Mouse (Mus musculus): Measurements from ENCODE around the gene Ephb2.

Gene Ephb2

DNA sequence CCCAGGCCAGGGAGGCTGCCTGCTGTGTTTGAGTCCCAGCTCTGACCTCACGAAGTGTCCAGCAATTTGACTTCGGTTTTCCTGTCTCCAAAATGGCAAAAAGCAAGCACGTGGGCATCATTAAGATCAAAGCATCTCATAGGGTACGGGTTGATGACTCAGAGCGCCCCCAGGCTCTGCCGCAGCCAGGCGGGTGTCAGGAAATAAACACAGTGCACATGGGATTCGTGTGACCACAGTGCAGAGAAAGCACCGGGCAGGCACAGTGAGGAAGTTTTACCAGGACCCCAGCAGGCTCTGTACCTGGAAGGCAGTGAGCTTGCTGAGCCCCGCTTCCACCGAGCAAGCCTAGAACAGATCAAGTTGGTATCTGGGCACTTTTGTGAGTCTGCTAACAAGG lies 74.9 kb downstream of the Ephb2 start:
- no peak for DNase-seq

DNA sequence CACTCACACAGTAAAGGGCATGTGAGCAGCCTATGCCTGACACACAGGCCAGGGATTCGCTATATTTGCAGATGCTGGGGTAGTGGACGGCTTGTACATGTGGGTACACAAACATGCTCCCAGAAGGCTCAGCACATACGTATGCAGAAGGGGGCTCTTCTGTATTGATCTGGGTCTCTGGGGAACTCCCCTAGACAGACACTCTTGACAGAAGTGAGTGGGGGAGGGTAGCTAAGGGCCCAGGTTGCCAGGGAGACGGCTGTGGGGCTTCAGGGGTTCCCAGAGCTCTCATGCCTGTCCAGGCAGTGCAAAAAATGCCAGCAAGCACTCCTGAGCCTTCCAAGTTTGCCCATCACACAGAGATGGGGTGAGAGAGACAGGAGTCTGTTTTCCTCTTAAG lies 78.7 kb downstream of the Ephb2 start:
- DNase-seq, result no peak

DNA sequence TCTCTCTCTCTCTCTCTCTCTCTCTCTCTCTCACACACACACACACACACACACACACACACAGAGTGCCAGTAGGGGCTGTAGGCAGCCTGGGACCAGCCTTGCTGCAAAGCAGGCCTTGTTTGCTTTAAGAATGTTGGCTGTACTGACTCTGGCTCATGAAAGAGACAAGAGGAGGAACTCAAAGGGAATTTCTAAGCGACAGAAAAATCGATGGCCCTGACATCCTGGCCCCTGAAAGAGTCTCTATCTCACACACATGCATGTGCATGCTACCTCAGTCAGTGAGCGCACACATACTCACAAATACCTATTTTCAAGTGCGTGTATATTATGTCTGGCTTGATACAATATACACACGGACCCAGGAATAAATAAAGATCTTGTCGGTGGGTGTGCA lies 79.3 kb downstream of the Ephb2 start:
- DNase-seq, result no peak

DNA sequence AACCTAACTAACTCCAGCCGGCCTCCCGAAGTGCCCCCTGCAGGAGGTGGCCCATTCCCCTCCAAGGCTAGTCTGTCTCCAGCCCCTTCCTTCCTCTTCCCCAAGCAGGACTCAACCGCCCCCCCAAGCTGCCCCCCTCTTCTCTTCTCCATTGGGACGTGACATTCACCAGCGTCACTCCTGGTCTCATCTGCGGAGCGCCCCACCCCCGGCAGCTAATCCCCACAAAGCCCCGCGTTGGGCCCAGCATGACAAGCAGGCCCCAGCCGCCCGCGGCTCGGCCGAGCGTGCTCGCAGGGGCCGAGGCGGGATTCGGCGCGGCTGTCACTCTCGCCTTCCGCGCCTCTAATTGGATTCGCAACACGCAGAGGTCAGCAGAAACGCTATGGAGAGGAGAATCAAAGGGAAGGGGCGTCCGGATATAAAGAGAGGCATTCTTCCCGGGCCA lies 80.4 kb downstream of the Ephb2 start:
- no peak for DNase-seq

DNA sequence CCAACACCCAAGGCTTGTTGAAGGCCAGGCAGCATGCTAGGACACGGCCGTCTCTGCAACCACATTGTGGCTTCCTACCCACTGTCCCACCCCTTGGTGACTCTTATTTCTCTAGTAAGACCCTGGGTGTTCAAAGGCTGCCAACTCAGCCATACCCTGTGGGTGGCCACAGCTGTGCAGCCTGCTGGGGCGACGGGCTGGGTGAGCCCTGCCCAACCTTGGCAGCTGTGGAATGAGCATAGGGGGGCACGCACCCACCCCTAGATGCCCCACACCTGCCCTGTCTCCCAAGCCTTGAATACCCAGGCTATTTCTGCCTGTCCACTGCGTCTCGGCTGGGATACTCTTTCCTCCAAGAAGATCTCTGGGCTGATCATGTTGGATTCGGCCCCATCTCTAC lies 81.5 kb downstream of the Ephb2 start:
- no peak for DNase-seq

DNA sequence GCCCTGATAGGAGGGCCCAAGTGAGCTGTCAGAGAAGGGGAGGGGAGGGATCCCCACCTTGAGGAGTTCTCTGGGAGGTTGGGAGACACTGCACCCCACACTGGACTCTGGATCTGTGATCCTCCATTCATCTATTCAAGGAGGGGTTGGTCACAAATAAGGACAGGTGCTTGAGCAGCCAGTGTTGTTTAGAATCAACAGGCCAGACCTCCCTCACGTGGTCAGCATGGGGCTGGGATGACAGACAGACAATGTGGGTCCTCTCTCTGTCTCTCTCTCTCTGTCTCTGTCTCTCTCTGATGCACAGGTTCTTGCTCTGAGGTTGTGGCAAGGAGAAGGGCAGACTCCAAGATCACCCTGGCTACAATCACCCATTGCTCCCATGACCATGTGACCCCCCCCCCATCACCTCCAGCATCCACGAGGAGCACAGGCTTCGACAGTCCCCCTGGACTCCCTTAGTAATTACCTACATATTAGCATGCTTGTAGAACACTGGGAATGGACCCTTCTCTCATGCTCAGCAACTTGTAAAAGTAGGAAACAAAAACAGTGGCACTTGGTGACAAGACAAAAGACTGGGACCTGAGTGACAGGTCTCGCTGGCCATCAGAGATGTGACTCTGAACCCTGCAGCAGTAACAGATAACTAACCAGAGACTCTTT lies 84.3 kb downstream of the Ephb2 start:
- DNase-seq, result no peak

DNA sequence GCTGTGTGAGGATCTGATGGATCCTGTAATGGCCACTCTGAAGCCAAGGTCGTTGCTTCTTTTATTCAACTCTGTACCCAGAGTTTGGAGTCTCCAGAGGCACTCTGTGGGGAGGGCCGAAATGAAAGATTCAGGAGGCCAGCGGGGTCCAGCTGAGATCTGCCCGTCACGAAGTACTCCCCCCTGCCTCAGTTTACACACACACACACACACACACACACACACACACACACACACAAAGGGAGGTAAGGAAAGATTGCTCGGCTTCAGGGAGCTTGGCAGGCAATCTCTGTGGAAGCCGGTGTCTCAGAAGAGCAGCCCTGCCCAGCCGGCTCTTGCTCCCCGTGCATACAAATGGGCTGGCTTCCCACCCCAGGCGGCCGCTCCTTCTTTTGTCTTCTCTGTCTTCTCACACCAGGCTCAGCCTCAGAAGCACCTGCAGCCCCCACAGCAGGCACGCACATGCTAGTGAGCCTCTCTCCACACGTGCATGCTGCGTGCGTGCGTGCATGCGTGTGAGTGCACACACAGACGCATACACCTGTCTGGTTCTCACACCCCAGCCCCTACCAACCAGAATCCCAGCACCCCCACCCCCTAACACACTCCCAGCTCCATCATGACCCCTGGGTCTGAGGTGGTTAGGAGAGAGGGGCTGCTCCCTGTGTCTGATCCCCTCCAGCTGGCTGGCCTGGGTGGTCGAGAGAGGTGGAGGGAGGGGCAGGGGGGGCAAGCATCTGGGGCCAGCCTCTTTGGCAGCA lies 85.0 kb downstream of the Ephb2 start:
- DNase-seq, result no peak

DNA sequence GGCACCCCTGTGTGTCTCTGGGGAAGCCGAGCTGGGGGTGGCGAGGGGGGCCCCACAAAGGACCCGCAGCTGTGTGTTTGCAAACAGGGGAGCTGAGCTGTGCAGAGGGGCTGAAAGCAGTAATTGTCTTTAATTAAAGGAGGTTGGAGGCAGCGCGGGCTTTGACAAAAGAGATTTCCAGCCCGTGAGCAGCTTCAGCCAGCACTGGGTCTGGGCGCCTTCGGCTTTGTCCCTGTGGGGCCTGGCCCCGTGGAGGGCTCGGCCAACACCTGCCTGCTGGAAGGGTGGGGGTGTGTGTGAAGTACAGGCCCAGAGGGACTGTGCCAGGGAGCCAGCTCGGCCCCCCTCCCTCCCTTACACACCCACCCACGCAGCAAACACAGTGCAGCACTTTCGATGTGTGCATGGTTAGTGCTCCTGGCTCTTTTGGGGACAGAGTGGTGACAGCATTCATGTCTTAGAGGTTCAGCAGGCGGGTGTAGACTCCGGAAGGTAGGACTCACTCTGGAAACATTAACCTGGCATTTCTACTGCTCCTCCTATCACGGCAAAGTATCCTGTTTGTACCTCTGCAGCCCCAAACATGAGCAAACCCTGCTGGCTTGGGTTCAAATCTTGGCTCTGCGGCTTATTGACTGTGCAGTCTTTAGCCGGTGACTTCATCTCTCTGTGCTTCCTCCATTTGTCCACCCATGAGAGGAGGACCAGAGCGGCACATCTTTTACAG lies 85.8 kb downstream of the Ephb2 start:
- no peak for DNase-seq

DNA sequence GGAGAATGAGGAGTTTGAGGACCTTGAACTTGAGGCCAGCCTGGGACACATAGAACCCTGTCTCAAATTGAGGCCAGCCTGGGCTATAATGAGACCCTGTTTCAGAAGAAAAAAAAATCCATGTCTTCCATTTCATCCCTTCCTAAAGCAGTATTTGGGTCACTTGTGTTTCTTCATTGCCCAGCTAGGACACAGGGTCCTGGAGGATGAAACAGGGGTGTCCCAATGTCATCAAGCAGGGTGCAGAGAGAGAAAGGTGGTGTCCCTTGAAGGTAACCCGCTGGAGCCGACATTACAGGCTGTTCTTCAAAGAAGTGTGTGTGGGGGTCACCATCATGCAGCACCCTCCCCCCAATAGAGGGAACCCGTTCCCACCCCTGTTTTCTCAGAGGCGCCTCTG lies 86.4 kb downstream of the Ephb2 start:
- DNase-seq, result no peak

DNA sequence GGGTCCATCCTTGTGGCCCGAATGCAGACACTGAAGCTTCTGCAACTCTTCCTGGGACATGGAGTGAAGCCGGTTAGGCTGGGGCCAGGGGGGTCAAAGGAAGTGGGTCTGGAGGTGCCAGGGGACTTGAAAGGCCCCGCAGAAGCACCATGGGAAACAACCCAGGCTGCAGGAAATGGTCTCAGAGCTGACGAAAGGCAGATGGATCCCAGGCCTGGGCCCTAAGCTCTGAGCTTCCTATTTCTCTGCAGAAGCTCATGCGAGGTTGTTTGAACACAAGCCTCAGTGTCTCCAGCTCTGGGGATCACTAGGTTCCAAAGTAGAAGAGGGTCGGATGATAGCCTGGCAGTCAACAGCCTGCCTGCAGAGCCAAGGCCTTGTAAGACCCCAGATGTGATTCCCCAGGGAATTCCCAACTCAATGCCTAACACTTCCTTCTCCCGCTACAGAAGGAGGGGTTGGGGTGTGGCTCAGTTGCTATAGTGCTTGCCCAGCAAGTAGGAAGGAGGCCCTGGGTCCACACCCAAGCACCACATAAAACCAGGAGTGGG lies 86.9 kb downstream of the Ephb2 start:
- no peak for DNase-seq

DNA sequence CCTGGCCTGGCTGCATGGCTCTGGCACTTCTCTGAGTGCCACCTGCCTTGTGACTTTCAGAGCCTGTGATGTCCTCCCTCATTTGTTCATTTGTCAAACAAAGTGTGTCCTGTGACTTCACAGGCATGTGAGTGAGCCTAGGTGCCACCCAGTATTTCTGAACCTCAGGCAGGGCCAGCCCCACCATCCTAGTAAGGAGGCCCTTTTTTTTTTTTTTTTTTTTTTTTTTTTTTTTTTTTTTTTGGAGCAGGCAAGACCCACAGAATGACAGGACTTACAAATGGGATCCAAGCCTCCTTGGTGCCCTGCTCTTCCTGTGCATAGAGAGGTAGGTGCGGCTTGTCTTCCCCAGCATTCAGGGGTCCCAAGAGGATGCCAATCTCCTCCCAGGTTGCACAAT lies 89.3 kb downstream of the Ephb2 start:
- DNase-seq, result no peak

DNA sequence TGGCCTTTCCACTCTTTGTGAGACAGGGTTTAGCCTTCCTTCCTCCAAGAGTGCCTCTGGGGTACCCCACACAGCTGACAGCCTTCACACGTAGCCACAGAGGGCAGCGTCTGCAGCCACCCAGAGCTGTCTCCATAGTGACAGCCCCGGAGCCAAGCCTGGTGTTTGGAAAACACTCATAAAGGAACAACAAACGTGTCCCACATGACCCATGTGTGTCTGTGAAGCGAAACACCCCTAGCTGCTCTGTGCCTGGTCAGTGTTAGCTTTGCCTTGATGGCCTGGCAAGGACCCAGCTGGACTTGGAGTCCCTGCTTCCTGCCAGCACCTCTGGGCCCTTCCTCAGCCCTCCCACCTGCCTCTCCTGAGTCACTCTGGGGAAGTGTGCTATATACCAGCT lies 93.1 kb downstream of the Ephb2 start:
- DNase-seq, result peak; percentile 34

DNA sequence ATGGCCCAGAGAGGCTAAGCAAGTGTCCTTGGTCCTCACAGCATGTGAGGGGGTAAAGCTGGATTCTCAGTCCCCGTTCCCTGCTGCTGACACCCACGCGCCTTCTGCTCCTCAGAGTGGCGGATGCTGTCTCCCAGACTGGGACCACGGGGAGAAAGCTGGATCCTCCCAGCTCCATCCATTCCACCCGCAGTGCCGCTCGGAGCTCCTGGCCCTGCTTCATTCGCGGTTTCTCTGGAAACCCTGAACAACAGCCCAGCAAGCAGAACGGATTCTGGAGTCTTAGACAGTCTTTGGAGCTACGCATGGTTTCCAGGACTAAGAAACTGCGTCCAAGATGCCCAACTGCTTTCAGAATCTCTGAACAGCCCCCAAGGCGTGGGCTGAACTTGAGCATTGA lies 93.9 kb downstream of the Ephb2 start:
- peak; percentile 43 for DNase-seq

DNA sequence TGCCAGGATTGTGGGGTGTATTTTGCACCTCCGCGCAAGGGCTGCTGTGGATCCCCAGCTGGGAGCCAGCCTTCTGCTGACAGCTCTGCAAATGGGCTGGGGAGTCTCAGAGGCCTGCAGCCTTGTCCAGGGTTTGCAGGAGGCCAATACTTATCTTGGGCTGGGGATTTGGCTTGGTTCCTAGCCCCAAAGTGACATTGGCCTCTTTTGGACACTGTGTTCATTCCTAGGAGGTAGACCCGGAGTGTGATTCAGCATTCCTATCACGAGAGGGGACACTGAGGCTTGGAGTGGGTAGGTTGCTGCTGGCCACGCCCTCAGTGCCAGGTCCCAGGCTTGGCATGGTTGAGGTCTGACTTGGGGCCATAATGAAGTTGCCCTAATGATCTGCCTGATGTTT lies 94.8 kb downstream of the Ephb2 start:
- no peak for DNase-seq

DNA sequence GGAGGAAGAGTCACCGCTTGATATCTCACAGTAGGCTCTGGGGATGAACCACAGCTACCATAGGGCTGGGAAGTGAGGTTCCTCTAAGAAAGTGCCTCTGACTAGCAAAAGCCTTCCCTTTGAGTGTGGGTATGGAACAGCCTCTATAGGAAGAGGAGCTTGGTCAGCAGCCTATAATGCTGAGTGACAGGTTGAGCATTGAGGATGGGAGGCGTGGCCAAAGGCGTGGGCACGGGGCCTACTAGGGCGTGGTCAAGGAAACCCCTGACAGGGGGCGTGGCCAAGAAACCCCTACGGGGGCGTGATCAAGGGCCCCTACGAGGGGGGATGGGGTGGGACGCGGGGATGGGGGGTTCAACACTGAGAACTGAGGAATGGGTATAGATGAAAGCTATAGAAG lies 96.6 kb downstream of the Ephb2 start:
- DNase-seq, result no peak

DNA sequence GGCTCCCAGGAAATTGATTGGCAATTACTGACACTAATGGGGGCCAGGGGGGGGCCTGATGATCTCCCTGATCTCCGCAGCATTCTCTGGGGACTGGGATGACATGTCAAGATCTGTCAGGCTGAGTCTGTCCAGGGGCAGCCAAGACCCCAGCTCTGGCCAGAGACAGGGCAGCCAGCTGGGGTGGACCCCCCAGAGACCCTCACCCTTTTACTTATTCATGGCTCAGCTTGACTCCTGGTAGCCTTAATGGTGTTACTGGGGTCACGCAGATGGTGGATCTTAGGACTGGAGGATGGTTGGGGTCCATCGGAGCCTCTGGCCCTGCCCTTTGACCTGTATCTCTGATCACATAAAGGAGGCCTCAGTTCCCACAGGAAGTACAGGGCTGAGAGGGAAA lies 97.5 kb downstream of the Ephb2 start:
- no peak for DNase-seq

DNA sequence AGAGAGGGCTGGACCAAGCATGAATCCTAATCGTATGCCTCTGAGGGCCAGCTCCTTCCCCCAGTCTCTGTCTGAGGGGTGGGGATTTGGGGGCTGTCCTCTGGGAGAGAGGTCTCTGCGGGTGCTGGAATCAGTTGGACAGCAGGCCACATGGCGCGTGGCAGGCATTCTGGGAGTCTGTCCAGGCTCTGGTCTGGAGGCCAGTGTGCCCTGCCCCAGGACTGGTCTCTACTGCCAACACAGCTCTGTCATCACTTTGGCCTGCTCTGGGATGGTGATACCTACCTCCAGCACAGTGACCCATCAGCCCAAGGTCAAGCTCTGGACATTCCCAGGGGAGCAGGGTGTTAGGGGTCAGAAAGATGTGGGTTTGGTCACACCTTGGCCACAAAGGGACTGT lies 99.9 kb downstream of the Ephb2 start:
- DNase-seq, result peak; percentile 52

DNA sequence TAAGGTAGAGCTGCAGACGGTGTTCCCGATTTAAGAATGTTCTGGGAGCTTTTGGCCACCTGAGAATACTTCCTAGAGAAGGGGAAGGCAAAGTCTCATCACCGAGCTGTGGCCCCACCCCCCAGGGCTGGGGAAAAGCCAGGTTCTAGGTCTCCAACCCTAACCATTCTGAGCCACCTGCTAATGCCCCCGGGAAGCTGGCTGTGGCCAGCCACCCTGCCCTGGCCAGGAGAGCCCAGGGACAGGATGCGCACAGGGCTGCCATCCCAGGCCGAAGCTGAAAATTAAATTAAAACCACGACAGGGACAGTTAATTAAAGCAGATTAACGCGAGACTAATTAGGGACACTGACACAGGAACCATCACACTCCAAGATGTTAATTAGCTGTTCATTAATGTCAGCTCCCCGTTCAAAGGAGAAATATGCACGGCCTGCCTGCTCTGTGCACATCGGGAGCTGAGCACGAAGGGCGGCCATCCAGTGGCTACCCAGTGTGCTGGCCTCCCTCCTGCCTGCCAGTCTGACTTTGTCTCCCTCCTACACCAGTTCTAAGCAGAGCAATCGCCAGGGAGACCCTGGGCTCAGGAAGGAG lies 101.5 kb downstream of the Ephb2 start:
- DNase-seq, result no peak

DNA sequence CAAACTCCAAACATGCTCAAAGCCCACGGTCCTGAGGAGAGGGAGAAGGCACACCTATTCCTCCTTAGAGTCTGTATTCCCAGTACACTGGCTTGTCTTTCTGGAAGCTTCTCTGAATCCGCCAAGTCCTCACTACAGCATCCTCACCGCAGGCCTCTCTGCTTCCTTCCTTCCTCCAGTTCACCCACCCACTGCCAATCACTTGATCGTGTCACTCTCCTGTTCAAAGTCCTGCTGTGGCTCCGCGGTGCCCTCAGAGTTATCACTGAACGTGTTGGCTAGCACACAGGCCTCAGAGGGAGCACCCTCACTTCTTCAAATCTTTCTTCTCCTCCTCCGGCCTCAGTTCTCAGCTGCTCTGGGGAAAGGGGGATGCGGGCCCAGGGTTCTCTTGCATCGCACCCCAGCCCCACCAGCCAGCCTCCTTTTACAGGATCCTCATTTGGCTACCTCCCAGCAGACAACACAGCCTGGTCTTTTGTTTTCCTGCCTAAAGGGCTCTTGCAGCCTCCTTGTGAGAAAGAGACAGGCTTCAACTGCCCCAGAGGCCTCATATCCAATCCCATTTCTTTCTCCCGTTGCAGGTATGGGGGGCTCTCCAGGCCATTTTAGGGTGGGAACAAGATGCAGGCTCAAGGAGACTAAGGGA lies 102.4 kb downstream of the Ephb2 start:
- no peak for DNase-seq

DNA sequence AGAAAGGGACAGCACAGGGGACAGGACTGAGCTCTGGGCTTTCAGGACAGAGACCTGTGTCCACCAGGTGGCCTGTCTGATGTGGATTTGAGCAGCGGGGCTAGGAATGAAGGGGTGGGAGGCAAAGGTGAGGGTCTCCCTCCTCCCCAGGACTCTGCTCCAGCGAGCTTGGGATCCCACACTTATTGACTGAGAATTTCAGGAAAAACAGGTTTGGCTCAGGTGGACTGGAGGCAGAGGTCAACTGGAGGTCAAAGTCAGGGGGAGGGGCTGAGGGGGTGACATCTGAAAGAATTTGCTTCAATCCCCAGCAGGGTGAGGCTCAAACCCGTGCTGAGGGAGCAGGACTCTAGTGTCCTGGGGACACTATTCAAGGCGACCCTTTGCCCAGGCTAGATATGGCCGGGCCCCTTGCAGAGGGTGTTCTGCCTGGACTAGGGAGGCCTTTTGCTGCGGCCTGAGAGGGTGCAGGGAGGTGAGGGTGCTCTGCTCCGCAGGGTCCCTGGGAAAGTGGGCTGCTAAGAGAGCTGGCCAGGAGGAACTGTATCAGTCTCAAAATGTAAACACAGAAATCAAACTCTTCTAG lies 103.2 kb downstream of the Ephb2 start:
- no peak for DNase-seq

DNA sequence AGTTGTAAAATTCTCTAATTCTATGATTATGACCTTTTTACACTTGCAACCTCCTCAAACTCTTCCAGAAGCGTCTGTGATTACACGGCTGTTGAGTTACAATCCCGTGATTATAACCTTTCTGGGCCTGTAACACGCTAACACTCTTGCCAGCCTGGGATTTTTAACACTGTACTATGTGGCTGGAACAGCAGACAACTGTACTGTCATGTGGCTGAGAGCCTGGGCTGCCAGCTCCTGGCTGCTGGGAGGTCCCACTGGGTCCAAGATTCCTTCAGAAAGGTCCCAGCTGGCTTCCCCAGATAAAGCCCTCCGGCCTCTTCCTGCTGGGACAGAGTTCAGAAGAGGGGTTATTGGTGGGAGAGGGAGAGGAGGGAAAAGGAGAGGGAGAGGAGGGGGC lies 104.0 kb downstream of the Ephb2 start:
- DNase-seq, result no peak

DNA sequence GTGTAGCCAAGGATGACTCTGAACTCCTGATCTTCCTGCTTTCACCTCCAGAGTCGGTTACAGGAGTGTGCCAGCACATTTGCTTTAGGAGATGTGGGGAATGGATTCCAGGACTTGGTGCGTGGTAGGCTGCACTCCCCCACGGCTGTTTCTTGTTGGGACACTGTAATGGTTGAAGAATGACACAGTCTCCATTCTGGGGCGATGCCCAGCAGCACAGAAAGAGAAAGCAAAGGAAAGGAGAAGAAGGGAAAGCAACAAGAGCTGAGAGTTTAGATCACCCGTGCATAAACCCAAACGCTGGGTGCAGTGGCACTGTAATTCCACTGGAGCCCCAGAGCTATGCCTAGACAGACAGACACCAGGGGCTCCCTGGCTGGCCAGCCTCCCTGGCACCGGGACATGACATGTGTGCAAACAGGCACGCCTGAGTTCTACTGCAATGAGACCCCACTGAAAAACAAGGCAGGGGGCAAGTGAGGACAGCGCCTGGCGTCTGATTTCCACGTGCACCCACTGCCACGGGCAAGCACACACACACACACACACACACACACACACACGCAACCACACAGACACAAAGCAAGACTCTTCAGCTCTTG lies 104.7 kb downstream of the Ephb2 start:
- DNase-seq, result no peak
